Mouse (Mus musculus) small intestine, adult 2 months (tissue): ENCODE measurements around the gene Nes.

ENCODE experiments used
- CTCF ChIP-seq: fragments of 200-500 bp; IDR thresholded peaks from 2 replicates; pipeline ENCODE4 v1.5.1; 2012; ENCODE audit warnings: low read depth, mild to moderate bottlenecking, control low read depth, inconsistent platforms, low read length, moderate library complexity, mixed read lengths; ENCODE audit not compliant: insufficient replicate concordance, insufficient read length; ENCODE audit errors: extremely low read depth
- POLR2A ChIP-seq: fragments of 200-500 bp; IDR thresholded peaks from 2 replicates; pipeline ENCODE4 v1.6.1; 2012; ENCODE audit warnings: low read depth, mild to moderate bottlenecking, control low read depth, inconsistent platforms, low read length, moderate library complexity

- no peak for TF ChIP-seq CTCF
- no peak for TF ChIP-seq POLR2A
Measured at GRCm38 (mm10) chr3:87979493-87979892, 8.6 kb downstream of the Nes start.
